Mouse (Mus musculus) kidney, adult 9 months (tissue): Measurements from ENCODE around the gene Trpm5.

Experiments
- DNase-seq: peaks from one replicate; pipeline ENCODE4 v3.0.0; 2022

Trpm5 gene

DNA sequence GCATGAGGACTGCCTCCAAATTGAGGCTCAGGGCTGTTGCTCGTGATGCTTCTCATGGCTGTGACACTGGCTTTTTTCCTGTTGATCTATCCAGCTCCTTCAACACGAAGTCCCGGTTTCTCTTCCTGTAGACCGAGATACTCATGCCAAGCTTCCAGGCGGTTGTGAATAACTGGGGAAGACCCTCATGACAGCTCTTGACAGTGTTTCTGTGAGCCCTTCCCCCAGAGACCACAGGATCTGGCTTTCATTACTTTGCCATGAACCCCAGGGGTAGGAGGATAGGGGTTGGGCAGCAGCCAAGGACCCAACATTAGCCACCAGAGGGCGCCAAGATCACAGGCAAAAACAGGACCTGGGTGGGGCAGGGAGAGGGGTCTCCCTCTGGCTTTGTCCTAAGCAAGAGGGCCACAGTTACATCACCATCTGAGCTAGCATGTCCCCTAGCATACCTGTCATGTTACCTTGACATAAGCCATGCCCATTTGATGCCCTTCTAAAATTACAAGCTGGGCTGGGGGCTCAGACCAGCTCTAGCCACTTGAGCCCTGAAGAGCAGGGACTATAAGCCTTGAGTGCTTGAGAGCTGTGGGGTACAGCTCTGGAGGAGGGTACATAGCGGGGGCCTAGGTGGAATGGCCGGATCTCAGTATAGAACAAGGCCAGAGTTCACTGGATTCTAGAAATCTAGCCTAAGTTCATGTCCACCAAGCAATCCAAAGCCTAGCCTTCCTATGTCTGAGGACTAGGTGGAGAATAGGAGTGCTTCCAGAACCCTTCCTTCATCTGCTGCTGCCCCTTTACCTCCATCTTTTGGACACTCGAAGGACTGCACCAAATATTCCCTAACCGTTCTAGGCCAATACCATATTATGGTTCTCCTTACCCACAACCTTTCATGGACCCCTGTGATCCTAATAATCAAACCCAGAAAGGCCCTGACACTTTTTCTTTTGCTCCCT lies at the start of gene Trpm5:
Gene Trpm5, minus strand, starts transcription at position 51 of the 962 bp plus-strand sequence.
- DNase-seq, result peak; percentile 68

GRCm38 (mm10) chr7:143142680-143143079 lies 48.2 kb upstream of the Trpm5 start:
- no peak for DNase-seq

GRCm38 (mm10) chr7:143139932-143140331 lies 45.5 kb upstream of the Trpm5 start:
- no peak for DNase-seq

GRCm38 (mm10) chr7:143138789-143139188 lies 44.3 kb upstream of the Trpm5 start:
- peak; percentile 71 for DNase-seq

DNA sequence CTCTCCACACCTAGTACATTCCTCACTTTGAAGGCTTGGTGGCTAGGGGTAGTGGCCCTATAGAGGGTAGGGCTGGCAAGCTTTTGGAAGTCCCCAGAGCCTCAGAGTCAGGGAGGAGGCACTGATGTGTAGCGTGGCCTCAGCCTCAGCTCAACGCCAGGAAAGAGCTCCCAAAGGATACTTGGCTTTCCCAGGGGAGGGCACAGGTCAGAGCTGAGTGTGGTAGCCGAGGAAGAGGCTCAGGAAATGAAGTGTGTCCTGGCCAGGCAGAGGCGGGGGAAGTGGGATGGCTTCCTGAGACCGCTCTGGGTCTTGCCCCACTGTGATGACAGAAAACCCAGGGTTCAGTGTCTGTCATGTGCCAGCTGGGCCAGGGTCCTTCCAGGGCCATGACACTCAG lies 42.1 kb upstream of the Trpm5 start:
- DNase-seq, result no peak

- no peak for DNase-seq
Measured at GRCm38 (mm10) chr7:143136125-143136524, 41.7 kb upstream of the Trpm5 start.

GRCm38 (mm10) chr7:143132815-143133214 lies 38.4 kb upstream of the Trpm5 start:
- DNase-seq, result no peak

DNA sequence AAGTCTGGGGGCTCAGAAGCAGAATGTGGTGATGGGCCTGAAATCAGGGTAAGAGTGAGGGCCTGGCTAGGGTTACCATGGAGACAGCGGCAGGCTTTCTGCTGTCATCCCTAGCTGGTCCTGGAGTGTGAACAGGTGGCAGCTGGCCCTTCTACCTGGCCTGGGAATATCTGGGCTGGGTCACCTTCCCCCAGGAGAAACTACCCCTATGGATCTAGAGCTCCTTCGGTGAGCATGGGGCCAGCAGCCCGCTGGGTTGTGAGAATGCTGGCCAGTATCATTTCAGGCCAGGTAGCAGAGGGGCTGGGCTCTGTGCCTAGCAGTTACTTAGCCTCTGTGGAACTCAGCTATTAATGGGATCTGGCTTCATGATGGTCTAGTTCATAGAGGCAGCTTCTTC lies 30.5 kb upstream of the Trpm5 start:
- DNase-seq, result no peak

GRCm38 (mm10) chr7:143123876-143124669 lies 29.6 kb upstream of the Trpm5 start:
- DNase-seq, result peak; percentile 72

DNA sequence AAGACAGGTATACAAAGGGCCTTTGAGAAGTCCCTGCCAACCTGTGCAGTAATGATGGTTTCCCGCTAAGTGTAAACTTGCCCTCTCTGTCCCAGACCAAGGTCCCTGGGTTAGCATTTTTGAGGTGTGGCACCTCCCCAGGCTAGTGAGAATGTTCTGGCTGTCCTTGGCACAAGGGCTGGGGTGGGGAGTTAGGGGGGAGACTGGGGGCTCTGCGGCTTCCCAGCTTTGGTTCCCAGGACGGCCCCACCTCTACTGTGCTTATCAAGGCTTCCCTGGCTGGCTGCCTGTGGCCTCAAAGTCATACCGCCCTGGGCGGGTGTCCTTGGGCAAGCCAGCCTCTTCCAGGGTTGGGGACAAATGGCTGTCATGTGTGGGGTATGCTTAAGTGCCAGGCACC lies 27.7 kb upstream of the Trpm5 start:
- peak; percentile 32 for DNase-seq

- DNase-seq, result no peak
Measured at GRCm38 (mm10) chr7:143119826-143120225, 25.4 kb upstream of the Trpm5 start.

GRCm38 (mm10) chr7:143119407-143119806 lies 25.0 kb upstream of the Trpm5 start:
- peak; percentile 58 for DNase-seq

- DNase-seq, result no peak
Measured at GRCm38 (mm10) chr7:143116521-143116920, 22.1 kb upstream of the Trpm5 start.

DNA sequence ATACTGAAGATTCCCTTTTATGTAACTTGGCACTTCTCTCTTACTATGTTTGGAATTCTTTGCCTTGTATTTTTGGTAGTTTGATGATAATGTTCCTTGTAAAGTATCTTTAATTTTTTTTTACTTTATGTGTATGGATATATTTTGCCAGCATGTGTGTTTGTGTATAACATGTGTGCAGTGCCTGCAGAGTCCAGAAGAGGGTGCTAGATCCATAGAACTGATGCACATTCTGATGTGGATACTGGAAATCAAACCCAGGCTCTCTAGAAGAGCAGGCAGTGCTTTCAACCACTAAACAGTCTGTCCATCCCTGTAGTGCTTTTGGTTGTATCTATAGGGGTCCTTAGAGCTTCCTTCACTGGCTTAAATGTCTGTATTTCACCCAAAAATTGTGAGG lies 20.3 kb upstream of the Trpm5 start:
- no peak for DNase-seq

- DNase-seq, result no peak
Measured at GRCm38 (mm10) chr7:143112395-143112794, 18.0 kb upstream of the Trpm5 start.

DNA sequence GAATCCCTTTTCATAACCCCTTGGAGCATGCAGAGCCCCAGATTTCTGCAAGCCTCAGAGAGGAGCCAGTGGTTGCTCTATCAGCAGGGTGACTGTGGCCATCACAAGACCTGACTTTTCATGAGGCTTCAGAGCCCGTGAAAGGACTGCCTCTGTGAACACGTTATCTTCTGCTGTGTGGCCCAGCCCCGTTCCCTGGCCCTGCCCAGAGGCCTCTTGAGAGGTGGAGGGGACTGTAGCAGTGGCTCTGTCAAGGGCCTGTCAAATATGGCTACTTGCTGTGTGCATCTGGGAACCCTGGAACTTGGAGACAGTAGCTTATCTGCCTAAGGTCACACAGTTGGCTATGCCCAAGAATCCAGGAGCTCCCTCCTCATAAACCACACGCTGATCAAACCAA lies 17.3 kb upstream of the Trpm5 start:
- no peak for DNase-seq

- no peak for DNase-seq
Measured at GRCm38 (mm10) chr7:143110803-143111202, 16.4 kb upstream of the Trpm5 start.

DNA sequence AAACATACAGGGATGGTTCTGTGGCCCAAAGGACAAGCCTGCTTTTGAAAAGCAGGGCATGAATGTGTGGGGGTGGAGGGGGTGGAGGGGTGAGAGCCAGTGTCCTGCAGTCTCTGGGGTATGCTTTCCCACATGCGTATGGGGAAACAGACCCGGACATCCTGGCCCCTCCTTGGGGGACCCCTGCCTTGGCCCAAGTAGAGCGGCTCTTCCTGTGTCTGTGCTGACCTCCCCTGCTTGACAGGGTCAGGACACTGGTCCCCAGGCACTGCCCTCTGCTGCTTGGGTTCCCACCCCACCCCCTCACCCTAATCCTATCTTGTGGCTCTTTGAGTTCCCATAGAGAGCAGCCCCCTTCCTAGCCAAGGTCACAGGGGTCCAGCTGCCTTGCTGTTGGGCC lies 15.3 kb upstream of the Trpm5 start:
- no peak for DNase-seq

DNA sequence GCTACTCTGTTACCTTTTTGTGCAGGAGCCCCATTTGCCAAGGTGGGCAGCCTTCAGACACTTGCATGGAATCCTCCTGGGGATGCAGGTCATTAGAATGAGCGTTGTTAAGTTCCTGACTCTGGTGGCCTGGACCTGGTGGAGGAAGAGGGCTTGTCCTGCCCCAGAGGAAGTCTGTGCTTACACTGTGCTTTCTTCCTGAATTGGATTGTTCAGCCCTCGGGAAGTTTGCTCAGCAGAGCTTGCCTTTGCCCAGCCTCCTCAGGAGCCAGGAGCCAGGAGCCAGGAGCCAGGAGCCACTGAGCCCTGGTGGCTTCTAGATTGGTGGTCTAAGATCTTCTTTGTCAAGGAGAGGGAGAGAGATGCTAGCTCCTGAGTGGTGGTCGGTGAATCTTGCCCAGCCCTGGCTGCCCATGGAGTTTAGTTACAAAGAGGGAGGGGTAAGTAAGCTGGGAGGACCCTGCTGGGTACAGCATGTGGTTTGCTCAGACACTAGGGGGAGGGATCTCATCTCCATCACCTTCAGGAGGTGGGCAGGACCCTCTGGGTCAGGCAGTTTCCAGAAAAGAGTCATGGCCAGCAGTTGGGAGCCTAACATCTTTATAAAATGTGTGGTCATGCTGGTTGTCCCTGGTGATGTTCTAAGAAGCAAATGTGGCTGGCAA lies 14.7 kb upstream of the Trpm5 start:
- peak; percentile 26 for DNase-seq

DNA sequence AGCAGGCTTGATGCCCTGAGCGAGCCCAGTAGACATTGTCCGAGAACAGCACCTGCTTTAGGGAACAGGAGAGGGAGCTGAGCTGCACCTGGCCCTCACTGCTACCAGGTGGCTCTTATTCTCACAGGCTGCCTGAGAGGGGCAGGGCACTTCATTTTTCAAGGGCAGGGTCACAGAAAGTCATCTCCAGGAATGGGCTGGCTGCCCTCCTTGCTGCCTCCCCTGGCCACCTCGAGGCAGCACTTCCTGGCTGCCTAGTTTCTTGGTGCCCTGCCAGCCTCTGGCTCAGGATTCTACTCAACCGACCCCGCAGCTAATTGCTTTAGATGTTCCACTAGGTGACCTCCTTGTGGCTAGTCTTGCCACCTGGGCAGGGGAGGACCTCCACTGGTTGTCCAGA lies 13.8 kb upstream of the Trpm5 start:
- DNase-seq, result peak; percentile 72

- peak; percentile 74 for DNase-seq
Measured at GRCm38 (mm10) chr7:143106672-143107465, 12.4 kb upstream of the Trpm5 start.

DNA sequence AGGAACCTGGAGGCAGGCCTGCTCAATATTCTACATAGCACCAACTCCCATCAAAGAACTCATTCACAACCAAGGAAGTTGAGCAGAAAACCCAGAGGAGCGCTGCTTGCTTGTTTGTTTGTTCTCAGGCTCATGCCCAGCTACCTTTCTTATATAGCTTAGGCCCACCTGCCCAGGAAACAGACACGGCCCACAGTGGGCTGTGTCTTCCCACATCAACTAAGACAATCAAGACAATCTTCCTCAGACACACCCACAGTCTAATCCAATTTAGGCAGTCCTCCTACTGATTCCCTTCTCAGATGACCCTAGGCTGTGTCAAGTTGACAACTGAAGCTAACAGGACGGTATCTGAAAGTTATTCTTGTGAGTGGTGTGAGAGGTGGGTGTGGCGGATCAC lies 11.6 kb upstream of the Trpm5 start, which contains the start of gene Kcnq1:
Gene Kcnq1, plus strand, starts transcription at position 301 of the 400 bp plus-strand sequence.
- DNase-seq, result no peak
